Mouse (Mus musculus): ENCODE results near the gene Ppp1r15b. TPM values are rescaled to one million over a fixed set of nuclear protein-coding genes. Genes with fewer than 3 reads are reported as not detected.

The Ppp1r15b gene
- total RNA-seq, 2 experiments from 2014 or later, result 38.2 to 42.1 TPM

- DNase-seq, result no peak
- intact Hi-C loops (cut with DNase I), result no loop called here
Measured at GRCm38 (mm10) chr1:133152213-133152612, 21.3 kb downstream of the Ppp1r15b start.

GRCm38 (mm10) chr1:133155270-133155669, 24.3 kb downstream of the Ppp1r15b start:
- DNase-seq, result no peak

GRCm38 (mm10) chr1:133159128-133159564, 28.2 kb downstream of the Ppp1r15b start:
- peak; percentile 42 to 53 for DNase-seq
- intact Hi-C loops (cut with DNase I), result no loop called here

More at GRCm38 (mm10) chr1:133155270-133155669, 24.3 kb downstream of the Ppp1r15b start:
- intact Hi-C loops (cut with DNase I), result no loop called here

- DNase-seq, result no peak
- intact Hi-C loops (cut with DNase I), result no loop called here
Measured at GRCm38 (mm10) chr1:133161559-133161958, 30.6 kb downstream of the Ppp1r15b start.

GRCm38 (mm10) chr1:133162046-133162445, 31.1 kb downstream of the Ppp1r15b start:
- intact Hi-C loops (cut with DNase I), result no loop called here

GRCm38 (mm10) chr1:133162981-133163380, 32.0 kb downstream of the Ppp1r15b start:
- intact Hi-C loops (cut with DNase I), result no loop called here
- DNase-seq, result no peak

More at GRCm38 (mm10) chr1:133162046-133162445, 31.1 kb downstream of the Ppp1r15b start:
- DNase-seq, result no peak

GRCm38 (mm10) chr1:133163820-133164431, 33.0 kb downstream of the Ppp1r15b start, which contains the start of gene Plekha6:
Gene Plekha6, plus strand, starts transcription at chr1:133164210.
- peak in 1 of 2 experiments; percentile 34 for DNase-seq
- intact Hi-C loops (cut with DNase I), result no loop called here

- intact Hi-C loops (cut with DNase I), result no loop called here
- no peak for DNase-seq
Measured at GRCm38 (mm10) chr1:133164591-133165011, 33.7 kb downstream of the Ppp1r15b start.

GRCm38 (mm10) chr1:133165111-133165510, 34.2 kb downstream of the Ppp1r15b start:
- DNase-seq, result no peak
- intact Hi-C loops (cut with DNase I), result no loop called here

GRCm38 (mm10) chr1:133168318-133169060, 37.5 kb downstream of the Ppp1r15b start:
- intact Hi-C loops (cut with DNase I), result no loop called here
- no peak for DNase-seq

GRCm38 (mm10) chr1:133170196-133170595, 39.3 kb downstream of the Ppp1r15b start:
- intact Hi-C loops (cut with DNase I), result no loop called here
- DNase-seq, result no peak

GRCm38 (mm10) chr1:133171357-133171756, 40.4 kb downstream of the Ppp1r15b start:
- DNase-seq, result no peak
- intact Hi-C loops (cut with DNase I), result no loop called here

- no peak for DNase-seq
- intact Hi-C loops (cut with DNase I), result no loop called here
Measured at GRCm38 (mm10) chr1:133175150-133175549, 44.2 kb downstream of the Ppp1r15b start.

- peak; percentile 74 to 84 for DNase-seq
- intact Hi-C loops (cut with DNase I), result loop anchor here (1.0 to 2.0 kb wide), 4 partner anchors 130 to 433 kb away; partner anchors contain the start of gene Snrpe
Measured at GRCm38 (mm10) chr1:133177480-133178172, 46.7 kb downstream of the Ppp1r15b start.

- intact Hi-C loops (cut with DNase I), result no loop called here
- peak; percentile 53 to 63 for DNase-seq
Measured at GRCm38 (mm10) chr1:133178732-133179440, 47.9 kb downstream of the Ppp1r15b start.

GRCm38 (mm10) chr1:133181072-133182015, 50.4 kb downstream of the Ppp1r15b start:
- peak; percentile 85 to 89 for DNase-seq
- intact Hi-C loops (cut with DNase I), result loop anchor here (1.0 to 2.0 kb wide), 3 partner anchors 43 to 126 kb away; no protein-coding TSS in a partner anchor

- intact Hi-C loops (cut with DNase I), result no loop called here
- peak; percentile 59 to 66 for DNase-seq
Measured at GRCm38 (mm10) chr1:133182016-133182705, 51.2 kb downstream of the Ppp1r15b start.

GRCm38 (mm10) chr1:133182706-133183095, 51.8 kb downstream of the Ppp1r15b start:
- intact Hi-C loops (cut with DNase I), result no loop called here
- DNase-seq, result no peak

Measured in heart, postnatal 10 days (tissue).